Mouse (Mus musculus) lung, postnatal 0 days (tissue): Measurements from ENCODE around the gene Cc2d2b.

Experiments
- CTCF ChIP-seq: IDR thresholded peaks from 2 replicates; pipeline ENCODE4 v1.5.1; 2016; ENCODE audit warnings: antibody characterized with exemption, mild to moderate bottlenecking
- EP300 ChIP-seq: IDR thresholded peaks from 2 replicates; pipeline ENCODE4 v1.6.1; 2016; ENCODE audit warnings: antibody characterized with exemption, mild to moderate bottlenecking, control low read depth

- no peak for TF ChIP-seq CTCF
- TF ChIP-seq EP300: no peak
Measured at GRCm38 (mm10) chr19:40760071-40760470, 11.5 kb downstream of the Cc2d2b start.
